ENCODE assay signal across 22 mouse cellular contexts in genomic region chr1:92654676-92655075, GRCm38 (mm10). TPM values are rescaled to one million over a fixed set of nuclear protein-coding genes. Genes with fewer than 3 reads are reported as not detected.
"Had no signal": no experiment of that assay in that cellular context is flagged by ENCODE, and none has a peak within 500 bp of the region (broad histone marks: within the 10 kb centered on the region; RNA-seq: fewer than 3 reads in every experiment).

No protein-coding gene starts in this region.

- ATAC-seq: intestine, embryonic 15.5 days; liver, embryonic 12.5 days; midbrain, embryonic 15.5 days had no signal

- H3K9me3 ChIP-seq: intestine, embryonic 15.5 days; kidney, embryonic 15.5 days; limb, embryonic 10.5 days; limb, embryonic 13.5 days; liver, embryonic 12.5 days; liver, embryonic 15.5 days; midbrain, embryonic 12.5 days; midbrain, embryonic 15.5 days; neural tube, embryonic 12.5 days; neural tube, embryonic 15.5 days; stomach, embryonic 15.5 days had no signal

- H3K4me1 ChIP-seq: intestine, embryonic 15.5 days; limb, embryonic 13.5 days; liver, embryonic 12.5 days; liver, embryonic 15.5 days; midbrain, embryonic 12.5 days; midbrain, embryonic 15.5 days; stomach, embryonic 15.5 days had no signal

- H3K36me3 ChIP-seq: intestine, embryonic 15.5 days; kidney, embryonic 15.5 days; limb, embryonic 10.5 days; limb, embryonic 13.5 days; liver, embryonic 12.5 days; liver, embryonic 15.5 days; midbrain, embryonic 12.5 days; midbrain, embryonic 15.5 days; neural tube, embryonic 12.5 days; neural tube, embryonic 15.5 days; stomach, embryonic 15.5 days had no signal

- H3K4me2 ChIP-seq: intestine, embryonic 15.5 days; kidney, embryonic 15.5 days; limb, embryonic 13.5 days; liver, embryonic 12.5 days; liver, embryonic 15.5 days; midbrain, embryonic 12.5 days; midbrain, embryonic 15.5 days; neural tube, embryonic 12.5 days; neural tube, embryonic 15.5 days; stomach, embryonic 15.5 days had no signal

- H3K4me3 ChIP-seq: intestine, embryonic 15.5 days; kidney, embryonic 15.5 days; limb, embryonic 10.5 days; limb, embryonic 13.5 days; liver, embryonic 12.5 days; liver, embryonic 15.5 days; midbrain, embryonic 12.5 days; midbrain, embryonic 15.5 days; neural tube, embryonic 12.5 days; neural tube, embryonic 15.5 days; stomach, embryonic 15.5 days had no signal

- H3K27ac ChIP-seq: intestine, embryonic 15.5 days; kidney, embryonic 15.5 days; limb, embryonic 10.5 days; limb, embryonic 13.5 days; liver, embryonic 12.5 days; liver, embryonic 15.5 days; macrophage; midbrain, embryonic 12.5 days; midbrain, embryonic 15.5 days; neural tube, embryonic 12.5 days; neural tube, embryonic 15.5 days; stomach, embryonic 15.5 days had no signal

- H3K27me3 ChIP-seq: intestine, embryonic 15.5 days; limb, embryonic 13.5 days; midbrain, embryonic 12.5 days; midbrain, embryonic 15.5 days; neural tube, embryonic 12.5 days; neural tube, embryonic 15.5 days; stomach, embryonic 15.5 days had no signal

- H3K9ac ChIP-seq: intestine, embryonic 15.5 days; kidney, embryonic 15.5 days; limb, embryonic 13.5 days; liver, embryonic 12.5 days; liver, embryonic 15.5 days; midbrain, embryonic 12.5 days; midbrain, embryonic 15.5 days; neural tube, embryonic 12.5 days; neural tube, embryonic 15.5 days; stomach, embryonic 15.5 days had no signal

- DNase-seq: kidney, adult 11 months; kidney, adult 8-10 months; kidney, postnatal 10 days; kidney, postnatal 36 days; liver; retina, postnatal 1 day; right cerebral cortex, postnatal 25 days; spleen, adult 18-20 months; thymus, postnatal 25 days had no signal

RNA-seq across cellular contexts. Expression of gene Otos, which starts 6.0 kb away (rescaled TPM):
- polyA plus RNA-seq: limb, embryonic 10.5 days; limb, embryonic 13.5 days; macrophage; midbrain, embryonic 12.5 days; neural tube, embryonic 12.5 days had no signal

RNA-seq across cellular contexts. Expression of gene Olfr12, which starts 37.1 kb away (rescaled TPM):
- polyA plus RNA-seq: intestine, embryonic 15.5 days; kidney, embryonic 15.5 days; limb, embryonic 10.5 days; limb, embryonic 13.5 days; liver, embryonic 12.5 days; liver, embryonic 15.5 days; macrophage; midbrain, embryonic 15.5 days; neural tube, embryonic 12.5 days; neural tube, embryonic 15.5 days; stomach, embryonic 15.5 days; thymus, postnatal 0 days had no signal

RNA-seq across cellular contexts. Expression of gene Olfr1410, which starts 49.1 kb away (rescaled TPM):
- polyA plus RNA-seq: intestine, embryonic 15.5 days; kidney, embryonic 15.5 days; limb, embryonic 10.5 days; limb, embryonic 13.5 days; liver, embryonic 12.5 days; liver, embryonic 15.5 days; macrophage; midbrain, embryonic 12.5 days; midbrain, embryonic 15.5 days; neural tube, embryonic 12.5 days; neural tube, embryonic 15.5 days; stomach, embryonic 15.5 days; thymus, postnatal 0 days had no signal
